Mouse (Mus musculus) neural tube, embryonic 11.5 days (tissue): ENCODE data around the gene 1700020A23Rik. TPM values are rescaled to one million over a fixed set of nuclear protein-coding genes. Genes with fewer than 3 reads are reported as not detected.

Source experiments
- ATAC-seq: fragments of 200-750 bp; cut with Nextera tagmentation; 2 replicates; pipeline ENCODE4 v1.8.0; 2017; ENCODE audit warnings: moderate number of reproducible peaks, mild to moderate bottlenecking, moderate TSS enrichment, moderate library complexity; ENCODE audit not compliant: insufficient read depth, low FRiP score, low TSS enrichment
- DNase-seq: peaks from one replicate; pipeline ENCODE4 v3.0.0-alpha.2; 2015; ENCODE audit warnings: low spot score
- H3K27ac ChIP-seq: fragments of 300-500 bp; sonication (generic); 2 replicates; pipeline ENCODE4 v1.5.1; 2014; ENCODE audit warnings: low read depth, mild to moderate bottlenecking, low read length
- H3K27me3 ChIP-seq: fragments of 300-500 bp; sonication (generic); 2 replicates; pipeline ENCODE4 v1.6.1; 2014; ENCODE audit warnings: mild to moderate bottlenecking, low read length, mixed read lengths; ENCODE audit not compliant: control insufficient read depth, insufficient read depth
- H3K36me3 ChIP-seq: fragments of 300-500 bp; sonication (generic); 2 replicates; pipeline ENCODE4 v1.6.1; 2014; ENCODE audit warnings: mild to moderate bottlenecking, low read length, moderate library complexity, mixed read lengths; ENCODE audit not compliant: control insufficient read depth, insufficient read depth
- H3K4me1 ChIP-seq: fragments of 300-500 bp; sonication (generic); 2 replicates; pipeline ENCODE4 v1.6.1; 2014; ENCODE audit warnings: low read length, mixed read lengths; ENCODE audit not compliant: control insufficient read depth, insufficient read depth
- H3K4me2 ChIP-seq: fragments of 300-500 bp; sonication (generic); 2 replicates; pipeline ENCODE4 v1.6.1; 2014; ENCODE audit warnings: low read depth, mild to moderate bottlenecking, moderate library complexity
- H3K4me3 ChIP-seq: fragments of 300-500 bp; sonication (generic); 2 replicates; pipeline ENCODE4 v1.5.1; 2014; ENCODE audit warnings: low read depth, low read length
- H3K9ac ChIP-seq: fragments of 300-500 bp; sonication (generic); 2 replicates; pipeline ENCODE4 v1.6.1; 2014; ENCODE audit warnings: mild to moderate bottlenecking, low read length
- H3K9me3 ChIP-seq: fragments of 300-500 bp; sonication (generic); 2 replicates; pipeline ENCODE4 v1.6.1; 2016; ENCODE audit warnings: low read length; ENCODE audit not compliant: control insufficient read depth
- whole genome bisulfite sequencing: fragments of 180-500 bp; shearing (Covaris S2); extraction: QIAGEN DNeasy Blood & Tissue Kit; methylation state at CpG from one replicate; pipeline ENCODE4 v1.1.7; 2014; 5-methylcytosine and 5-hydroxymethylcytosine counted together
- polyA plus RNA-seq: library from polyadenylated mRNA; unstranded; fragments of >200 nt; fragmentation: Nextera tagmentation; extraction: Ambion mirVana; gene quantifications from 2 replicates; pipeline ENCODE4 v1.2.1, GENCODE M21; 2014

The 1700020A23Rik gene
- polyA plus RNA-seq, 1 experiment from 2014 or later = not detected

GRCm38 (mm10) chr2:130398091-130398490, 7.0 kb upstream of the 1700020A23Rik start:
- no peak for DNase-seq
- WGBS = 12% methylated on average over 13 of the region's 14 CpGs
- H3K4me2 ChIP-seq = peak overlapping the region; percentile 59
- peaks cover 7% of the 10 kb centered on the region for H3K4me1 ChIP-seq
- H3K9me3 ChIP-seq = no peaks in the 10 kb centered on the region
- H3K36me3 ChIP-seq = no peaks in the 10 kb centered on the region; the same call in 1 of the 2 replicates
- H3K27ac ChIP-seq = no peak overlapping the region
- no peak overlapping the region; the same call in 1 of the 2 replicates for H3K9ac ChIP-seq
- H3K27me3 ChIP-seq = no peaks in the 10 kb centered on the region
- peak overlapping the region; percentile 42; the same call in 1 of the 2 replicates for H3K4me3 ChIP-seq
- no peak for ATAC-seq

GRCm38 (mm10) chr2:130400046-130400445, 5.0 kb upstream of the 1700020A23Rik start:
- 96% methylated on average over 1 of the region's 1 CpGs for WGBS
- Histone ChIP-seq H3K4me2 (no peak overlapping the region), H3K27ac (no peak overlapping the region), H3K9me3 (no peaks in the 10 kb centered on the region), H3K9ac (no peak overlapping the region), H3K4me1 (peaks cover 7% of the 10 kb centered on the region), H3K27me3 (no peaks in the 10 kb centered on the region), H3K36me3 (no peaks in the 10 kb centered on the region), H3K4me3 (no peak overlapping the region)
- ATAC-seq (no peak), DNase-seq (no peak)

- H3K27me3 ChIP-seq = no peaks in the 10 kb centered on the region
- DNase-seq (no peak), ATAC-seq (no peak)
- 88% methylated on average over 4 of the region's 4 CpGs for WGBS
- no peaks in the 10 kb centered on the region for H3K36me3 ChIP-seq
- no peak overlapping the region for H3K4me3 ChIP-seq
- no peak overlapping the region for H3K9ac ChIP-seq
- no peaks in the 10 kb centered on the region for H3K9me3 ChIP-seq
- H3K27ac ChIP-seq = no peak overlapping the region
- peaks cover 5% of the 10 kb centered on the region for H3K4me1 ChIP-seq
- no peak overlapping the region for H3K4me2 ChIP-seq
Observed at GRCm38 (mm10) chr2:130401891-130402290, 3.2 kb upstream of the 1700020A23Rik start.

- no peak for DNase-seq
- H3K9me3 ChIP-seq = no peaks in the 10 kb centered on the region
- no peak within 1 kb of the TSS for H3K4me2 ChIP-seq
- no peak within 1 kb of the TSS for H3K9ac ChIP-seq
- H3K4me3 ChIP-seq = no peak within 1 kb of the TSS
- no peak within 1 kb of the TSS for H3K27ac ChIP-seq
- no peaks in the 10 kb centered on the region for H3K27me3 ChIP-seq
- H3K36me3 ChIP-seq = no peaks in the 10 kb centered on the region
- WGBS = 69% methylated on average over 2 of the region's 2 CpGs
- no peaks in the 10 kb centered on the region for H3K4me1 ChIP-seq
- ATAC-seq = no peak
Observed at GRCm38 (mm10) chr2:130406178-130406577, 1.1 kb downstream of the 1700020A23Rik start, which contains the start of gene Tmem239. TSS of gene Tmem239 (plus strand) at chr2:130406478.

GRCm38 (mm10) chr2:130408194-130408593, 3.1 kb downstream of the 1700020A23Rik start:
- Histone ChIP-seq H3K4me2 (no peak overlapping the region), H3K27me3 (no peaks in the 10 kb centered on the region), H3K27ac (no peak overlapping the region), H3K9ac (no peak overlapping the region), H3K4me3 (no peak overlapping the region), H3K9me3 (no peaks in the 10 kb centered on the region), H3K36me3 (no peaks in the 10 kb centered on the region), H3K4me1 (no peaks in the 10 kb centered on the region)
- ATAC-seq = no peak
- DNase-seq = peak; percentile 43
- 28% methylated on average over 6 of the region's 6 CpGs for WGBS

- DNase-seq (peak; percentile 87), ATAC-seq (peak; percentile 58; the same call in 1 of the 2 replicates)
- 42% methylated on average over 16 of the region's 16 CpGs for WGBS
- Histone ChIP-seq H3K27ac (no peak overlapping the region), H3K4me1 (no peaks in the 10 kb centered on the region), H3K4me2 (no peak overlapping the region), H3K4me3 (no peak overlapping the region), H3K27me3 (no peaks in the 10 kb centered on the region), H3K9me3 (no peaks in the 10 kb centered on the region), H3K36me3 (no peaks in the 10 kb centered on the region), H3K9ac (no peak overlapping the region)
Observed at GRCm38 (mm10) chr2:130411558-130412495, 6.8 kb downstream of the 1700020A23Rik start.

- H3K9me3 ChIP-seq = no peaks in the 10 kb centered on the region
- H3K27me3 ChIP-seq = no peaks in the 10 kb centered on the region
- H3K9ac ChIP-seq = no peak overlapping the region
- no peak for DNase-seq
- ATAC-seq = no peak
- H3K36me3 ChIP-seq = no peaks in the 10 kb centered on the region
- H3K4me1 ChIP-seq = no peaks in the 10 kb centered on the region
- H3K4me3 ChIP-seq = no peak overlapping the region
- no peak overlapping the region for H3K4me2 ChIP-seq
- H3K27ac ChIP-seq = no peak overlapping the region
- 83% methylated on average over 3 of the region's 3 CpGs for WGBS
Observed at GRCm38 (mm10) chr2:130412775-130413174, 7.7 kb downstream of the 1700020A23Rik start.

GRCm38 (mm10) chr2:130414094-130414856, 9.2 kb downstream of the 1700020A23Rik start:
- Histone ChIP-seq H3K4me1 (no peaks in the 10 kb centered on the region), H3K9me3 (no peaks in the 10 kb centered on the region), H3K27ac (no peak overlapping the region), H3K4me3 (no peak overlapping the region), H3K27me3 (no peaks in the 10 kb centered on the region), H3K4me2 (no peak overlapping the region), H3K9ac (no peak overlapping the region), H3K36me3 (no peaks in the 10 kb centered on the region)
- WGBS = 76% methylated on average over 6 of the region's 6 CpGs
- DNase-seq = no peak
- ATAC-seq = no peak
